8 mouse cellular contexts compared by ENCODE assay signal in genomic region chr5:14807136-14807535, GRCm38 (mm10).
DNase-seq lines count a peak whose midpoint lies in the region; ATAC-seq and TF ChIP-seq lines count a peak whose summit lies in the region.

No protein-coding gene starts in this region.

- TF ChIP-seq CTCF in G1E (IDR thresholded peaks at IDR 0.05; ENCODE audit: low read depth, low read length), result peak; percentile 41
- peak; percentile 69 for TF ChIP-seq CTCF in cerebellum, adult 2 months (IDR thresholded peaks at IDR 0.05; ENCODE audit: borderline replicate concordance, insufficient read depth, low read depth, low read length)

- peaks cover 2% of the 10 kb centered on the region; the same call in 1 of the 2 replicates for H3K27me3 ChIP-seq in G1E (ENCODE audit: insufficient read depth, low read length)
- H3K27me3 ChIP-seq in cerebellum, adult 2 months (ENCODE audit: control insufficient read depth, insufficient read depth, low read length), result no peaks in the 10 kb centered on the region
- no peaks in the 10 kb centered on the region for H3K27me3 ChIP-seq in heart, embryonic 10.5 days (ENCODE audit: insufficient read depth, poor library complexity, severe bottlenecking)

- H3K27ac ChIP-seq in cerebellum, adult 2 months (ENCODE audit: insufficient read depth, low read length), result no peak overlapping the region
- H3K27ac ChIP-seq in heart, embryonic 10.5 days, result no peak overlapping the region

- H3K4me1 ChIP-seq in G1E (ENCODE audit: insufficient read depth, low read depth, low read length), result no peaks in the 10 kb centered on the region
- no peaks in the 10 kb centered on the region for H3K4me1 ChIP-seq in cerebellum, adult 2 months (ENCODE audit: control insufficient read depth, insufficient read depth, low read length)
- no peaks in the 10 kb centered on the region for H3K4me1 ChIP-seq in heart, embryonic 10.5 days

- no peaks in the 10 kb centered on the region for H3K36me3 ChIP-seq in G1E (replicated peaks)
- H3K36me3 ChIP-seq in heart, embryonic 10.5 days, result no peaks in the 10 kb centered on the region

- no peak overlapping the region for H3K4me3 ChIP-seq in G1E (ENCODE audit: low read depth, low read length)
- H3K4me3 ChIP-seq in cerebellum, adult 2 months (replicated peaks; ENCODE audit: insufficient read depth, low read depth, low read length), result no peak overlapping the region
- no peak overlapping the region for H3K4me3 ChIP-seq in heart, embryonic 10.5 days

- no peaks in the 10 kb centered on the region for H3K9me3 ChIP-seq in G1E (replicated peaks)
- H3K9me3 ChIP-seq in heart, embryonic 10.5 days, result no peaks in the 10 kb centered on the region

- DNase-seq in 3T3-L1 (ENCODE audit: low read depth, low spot score), result peak; percentile 87
- peak; percentile 6 for DNase-seq in G1E (ENCODE audit: low spot score)
- DNase-seq in cerebellum, adult 2 months, result peak; percentile 55 to 56
- peak; percentile 14 to 74 for DNase-seq in frontal cortex, adult 2 months (ENCODE audit: extremely low spot score in 1 of 2, low spot score in 1 of 2)
- peak; percentile 52 to 67 for DNase-seq in kidney, postnatal 25 days
- DNase-seq in lung, postnatal 10 days, result peak; percentile 30
- DNase-seq in right cerebral cortex, adult 2 months (ENCODE audit: low spot score in 2 of 2), result peak; percentile 53 to 60
- no peak for DNase-seq in heart, embryonic 10.5 days (ENCODE audit: low spot score)

- 8% methylated on average over 6 of the region's 6 CpGs for WGBS in cerebellum, adult 2 months
- 3% methylated on average over 6 of the region's 6 CpGs for WGBS in heart, embryonic 10.5 days

- no peak for TF ChIP-seq POLR2A in cerebellum, adult 2 months (IDR thresholded peaks at IDR 0.05; ENCODE audit: borderline replicate concordance, insufficient read depth, low read length)

- peak; percentile 68 for ATAC-seq in G1E (ENCODE audit: extremely low read depth, insufficient number of reproducible peaks, low FRiP score, poor library complexity, severe bottlenecking)
